Mouse (Mus musculus) lung, postnatal 0 days (tissue): ENCODE measurements around the gene Upk3a. TPM values are rescaled to one million over a fixed set of nuclear protein-coding genes. Genes with fewer than 3 reads are reported as not detected.
A peak's percentile ranks its signal among the peaks of the same experiment; 100 is the strongest.

Experiments used
- ATAC-seq: fragments of 200-750 bp; cut with Nextera tagmentation; 2 replicates; pipeline ENCODE4 v1.8.0; 2017; ENCODE audit warnings: moderate library complexity
- DNase-seq: peaks from one replicate; pipeline ENCODE4 v3.0.0-alpha.2; 2016; ENCODE audit warnings: low spot score
- H3K27ac ChIP-seq: fragments of 300-500 bp; sonication (generic); 2 replicates; pipeline ENCODE4 v1.5.1; 2014; ENCODE audit warnings: antibody characterized with exemption, mild to moderate bottlenecking, low read length, mixed read lengths
- H3K27me3 ChIP-seq: fragments of 300-500 bp; sonication (generic); replicated peaks from 2 replicates; pipeline ENCODE4 v1.6.1; 2014; ENCODE audit warnings: low read length, mixed read lengths; ENCODE audit not compliant: insufficient read depth
- H3K36me3 ChIP-seq: fragments of 300-500 bp; sonication (generic); 2 replicates; pipeline ENCODE4 v1.6.1; 2014; ENCODE audit warnings: low read length, mixed read lengths; ENCODE audit not compliant: insufficient read depth
- H3K4me1 ChIP-seq: fragments of 300-500 bp; sonication (generic); 2 replicates; pipeline ENCODE4 v1.6.1; 2014; ENCODE audit warnings: antibody characterized with exemption, low read depth, low read length, mixed read lengths; ENCODE audit not compliant: insufficient read depth
- H3K4me2 ChIP-seq: fragments of 300-500 bp; sonication (generic); replicated peaks from 2 replicates; pipeline ENCODE4 v1.6.1; 2014; ENCODE audit warnings: low read depth, mild to moderate bottlenecking, low read length, moderate library complexity, mixed read lengths
- H3K4me3 ChIP-seq: fragments of 300-500 bp; sonication (generic); 2 replicates; pipeline ENCODE4 v1.5.1; 2014; ENCODE audit warnings: low read depth, low read length
- H3K9ac ChIP-seq: fragments of 300-500 bp; sonication (generic); replicated peaks from 2 replicates; pipeline ENCODE4 v1.6.1; 2014; ENCODE audit warnings: low read depth, mild to moderate bottlenecking
- H3K9me3 ChIP-seq: fragments of 300-500 bp; sonication (generic); 2 replicates; pipeline ENCODE4 v1.6.1; 2016; ENCODE audit warnings: low read length, mixed read lengths
- CTCF ChIP-seq: IDR thresholded peaks from 2 replicates; pipeline ENCODE4 v1.5.1; 2016; ENCODE audit warnings: antibody characterized with exemption, mild to moderate bottlenecking
- EP300 ChIP-seq: IDR thresholded peaks from 2 replicates; pipeline ENCODE4 v1.6.1; 2016; ENCODE audit warnings: antibody characterized with exemption, mild to moderate bottlenecking, control low read depth
- WGBS: fragments of 180-500 bp; shearing (Covaris S2); extraction: QIAGEN DNeasy Blood & Tissue Kit; methylation state at CpG from one replicate; pipeline ENCODE4 v1.1.7; 2014; 5-methylcytosine and 5-hydroxymethylcytosine counted together
- polyA plus RNA-seq: library from polyadenylated mRNA; unstranded; fragments of >200 nt; fragmentation: Nextera tagmentation; extraction: Ambion mirVana; gene quantifications from 2 replicates; pipeline ENCODE4 v1.2.1, GENCODE M21; 2015

The Upk3a gene
- polyA plus RNA-seq, 1 experiment from 2014 or later, result 41.0 TPM

DNA sequence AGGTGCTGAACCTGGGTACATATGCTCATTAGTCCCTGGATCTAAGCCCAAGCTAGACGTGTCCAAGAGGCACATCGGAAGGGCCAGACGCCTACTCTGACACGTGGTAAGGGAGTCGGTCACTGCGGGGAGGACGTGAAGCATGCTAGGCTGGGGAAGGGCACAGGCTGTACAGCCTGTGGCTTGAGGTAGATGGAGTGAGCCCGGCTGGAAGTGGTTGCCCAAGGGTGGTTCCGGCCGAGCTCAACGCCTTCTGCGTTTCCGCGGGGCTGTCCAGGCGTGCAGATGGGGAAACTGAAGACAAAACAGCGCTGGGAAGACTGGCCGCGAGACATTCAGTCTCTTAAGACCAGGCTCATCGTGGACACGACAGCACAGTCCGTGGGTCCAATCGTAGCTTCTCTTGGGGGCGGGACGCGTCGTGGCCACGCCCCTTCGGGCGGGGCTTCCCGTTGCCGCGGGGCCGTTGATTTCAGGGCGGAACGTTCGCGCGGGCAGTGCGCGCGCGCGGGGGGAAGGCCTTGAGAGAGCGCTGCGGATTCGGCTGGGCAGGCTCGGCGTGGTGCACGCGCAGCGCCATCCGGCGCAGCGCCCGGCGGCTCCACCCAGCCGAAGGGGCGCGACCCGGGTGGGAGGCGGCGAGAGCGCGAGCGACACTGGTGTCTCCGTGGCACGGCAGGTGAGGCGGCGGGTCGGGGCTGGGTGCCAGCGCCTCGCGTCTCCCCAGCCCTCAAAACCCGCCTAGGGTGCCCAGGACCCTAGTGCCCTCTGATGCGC is 19.8 kb downstream of the Upk3a start:
- Histone ChIP-seq H3K27me3 (no peaks in the 10 kb centered on the region), H3K9me3 (no peaks in the 10 kb centered on the region), H3K27ac (peak overlapping the region; percentile 86), H3K4me1 (peaks cover 18% of the 10 kb centered on the region; the same call in 1 of the 2 replicates), H3K36me3 (no peaks in the 10 kb centered on the region), H3K4me3 (peak overlapping the region; percentile 64), H3K9ac (peak overlapping the region; percentile 66), H3K4me2 (peak overlapping the region; percentile 88)
- under 1% methylated on average over 58 of the region's 75 CpGs for WGBS
- ATAC-seq, result peak; percentile 97
- no peak for TF ChIP-seq EP300
- TF ChIP-seq CTCF, result no peak
- peak; percentile 96 for DNase-seq

DNA sequence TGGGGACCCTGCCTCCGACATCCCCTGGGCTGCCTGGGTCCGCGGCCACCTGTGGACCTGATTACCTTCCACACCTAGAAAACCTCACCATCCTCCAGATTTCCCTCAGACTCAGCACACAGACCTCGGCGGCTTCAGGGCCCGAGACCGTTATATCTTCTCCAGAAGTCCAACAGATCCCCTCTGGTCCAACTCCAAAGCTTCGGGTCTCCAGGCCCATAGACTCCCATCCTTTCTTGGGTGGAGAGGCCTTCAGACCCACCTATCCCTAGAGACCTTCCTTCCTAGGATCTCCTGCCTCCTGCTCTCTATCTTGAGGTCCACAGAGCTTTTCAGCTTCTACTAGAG is 20.4 kb downstream of the Upk3a start:
- TF ChIP-seq EP300 (no peak), CTCF (no peak)
- Histone ChIP-seq H3K27ac (peak overlapping the region; percentile 43; the same call in 1 of the 2 replicates), H3K4me3 (peak overlapping the region; percentile 64), H3K9me3 (no peaks in the 10 kb centered on the region), H3K9ac (peak overlapping the region; percentile 66), H3K4me2 (peak overlapping the region; percentile 88), H3K36me3 (no peaks in the 10 kb centered on the region), H3K27me3 (no peaks in the 10 kb centered on the region), H3K4me1 (peaks cover 18% of the 10 kb centered on the region; the same call in 1 of the 2 replicates)
- ATAC-seq (no peak), DNase-seq (no peak)
- WGBS, result 4% methylated on average over 8 of the region's 8 CpGs

DNA sequence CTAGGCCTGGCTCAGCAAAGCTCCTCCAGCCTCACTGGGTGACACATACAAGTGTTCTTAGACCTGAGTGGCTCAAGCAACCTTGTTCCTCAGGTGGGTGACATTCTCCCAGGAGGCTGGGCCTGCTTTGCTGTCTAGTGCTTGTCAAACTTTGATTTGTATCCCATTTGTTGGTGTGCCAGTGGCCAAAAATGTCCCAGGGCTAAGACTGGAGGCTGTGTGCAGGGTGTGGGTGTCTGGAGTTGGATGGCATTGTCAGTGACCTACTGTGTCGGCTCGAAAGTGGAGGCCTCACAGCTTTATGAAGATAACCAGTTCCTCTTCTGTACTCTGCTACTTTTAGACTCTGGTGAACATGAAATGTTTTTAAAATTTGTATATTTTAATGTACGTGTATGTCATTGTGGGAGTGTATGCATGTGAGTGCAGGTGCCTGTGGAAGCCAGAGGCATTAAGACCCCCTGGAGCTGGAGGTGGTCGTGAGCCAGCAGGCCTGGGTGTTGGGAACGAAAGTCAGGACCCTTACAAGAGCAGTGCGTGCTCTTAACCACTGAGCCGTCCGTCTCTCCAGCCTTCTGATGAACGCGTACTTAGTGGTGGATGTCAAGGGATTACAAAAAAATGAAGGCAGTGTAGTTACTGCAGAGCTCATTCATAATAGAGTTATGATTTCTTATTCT is 24.7 kb downstream of the Upk3a start:
- Histone ChIP-seq H3K9ac (no peak overlapping the region), H3K4me3 (no peak overlapping the region), H3K4me2 (no peak overlapping the region), H3K4me1 (peaks cover 15% of the 10 kb centered on the region; the same call in 1 of the 2 replicates), H3K27me3 (no peaks in the 10 kb centered on the region), H3K27ac (peak overlapping the region; percentile 64), H3K36me3 (0 out of 2 replicates have a peak, but pooled peaks cover 2% of the 10 kb centered on the region), H3K9me3 (no peaks in the 10 kb centered on the region)
- WGBS, result 70% methylated on average over 10 of the region's 10 CpGs
- ATAC-seq, result no peak
- no peak for DNase-seq
- TF ChIP-seq CTCF (no peak), EP300 (no peak)

DNA sequence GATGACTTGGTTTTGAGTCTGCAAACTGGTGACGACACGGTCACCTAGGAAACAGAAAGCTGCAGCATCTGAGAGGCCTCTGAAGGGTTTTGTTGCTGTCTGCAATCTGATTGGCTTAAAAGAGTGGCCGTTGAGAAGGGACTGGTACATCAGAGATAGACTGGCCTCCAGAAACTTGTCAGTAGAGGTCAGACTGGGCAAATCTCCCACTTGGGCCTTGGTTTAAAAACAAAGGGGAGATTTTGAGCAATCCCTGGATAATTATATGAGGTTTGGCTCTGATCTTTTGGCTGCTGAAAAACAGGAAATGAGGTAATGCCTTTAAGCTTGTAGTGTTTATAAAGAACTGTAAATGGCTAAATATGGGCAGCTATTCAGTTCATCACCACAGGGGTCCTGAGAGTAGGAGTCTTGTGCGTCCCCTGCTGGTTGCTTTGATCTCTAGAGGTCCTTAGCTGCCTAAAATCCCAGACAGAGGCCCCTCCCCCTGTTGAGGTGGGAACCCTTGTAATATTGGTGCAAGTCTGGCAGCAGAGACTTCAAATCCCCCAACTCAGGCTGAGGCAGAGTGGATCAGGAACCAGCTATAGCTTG is 25.5 kb downstream of the Upk3a start:
- no peak overlapping the region for H3K4me3 ChIP-seq
- TF ChIP-seq CTCF (peak; percentile 95), EP300 (peak; percentile 83)
- H3K36me3 ChIP-seq, result 0 out of 2 replicates have a peak, but pooled peaks cover 10% of the 10 kb centered on the region
- ATAC-seq (peak; percentile 93), DNase-seq (peak; percentile 97)
- H3K4me2 ChIP-seq, result no peak overlapping the region
- 7% methylated on average over 4 of the region's 4 CpGs for WGBS
- no peak overlapping the region for H3K9ac ChIP-seq
- peak overlapping the region; percentile 64 for H3K27ac ChIP-seq
- H3K9me3 ChIP-seq, result no peaks in the 10 kb centered on the region
- peaks cover 11% of the 10 kb centered on the region; the same call in 1 of the 2 replicates for H3K4me1 ChIP-seq
- no peaks in the 10 kb centered on the region for H3K27me3 ChIP-seq

DNA sequence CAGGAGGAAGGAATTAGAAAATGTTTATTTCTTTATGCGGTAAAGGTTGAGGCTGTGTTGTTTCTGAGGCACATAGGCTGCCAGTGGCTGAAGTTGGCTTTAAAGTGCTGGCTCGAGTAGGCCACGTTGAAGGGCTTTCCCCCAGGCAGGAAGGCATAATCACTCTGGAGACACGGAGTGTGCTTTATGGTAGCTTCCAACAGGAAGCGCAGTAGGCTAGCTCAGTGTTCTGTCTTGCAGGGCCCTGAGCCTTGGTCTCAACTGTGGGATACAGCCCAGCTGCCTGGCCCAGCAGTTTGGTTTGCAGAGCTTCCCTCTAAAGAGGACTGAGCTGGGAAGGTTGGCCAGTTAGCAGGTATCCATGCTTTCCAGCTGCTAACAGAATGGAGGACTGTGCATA is 26.2 kb downstream of the Upk3a start:
- Histone ChIP-seq H3K36me3 (0 out of 2 replicates have a peak, but pooled peaks cover 10% of the 10 kb centered on the region), H3K4me2 (no peak overlapping the region), H3K27ac (peak overlapping the region; percentile 57), H3K9me3 (no peaks in the 10 kb centered on the region), H3K27me3 (no peaks in the 10 kb centered on the region), H3K4me1 (peaks cover 5% of the 10 kb centered on the region; the same call in 1 of the 2 replicates), H3K9ac (no peak overlapping the region), H3K4me3 (no peak overlapping the region)
- no peak for TF ChIP-seq EP300
- no peak for TF ChIP-seq CTCF
- ATAC-seq (no peak), DNase-seq (no peak)
- 50% methylated on average over 5 of the region's 5 CpGs for WGBS

DNA sequence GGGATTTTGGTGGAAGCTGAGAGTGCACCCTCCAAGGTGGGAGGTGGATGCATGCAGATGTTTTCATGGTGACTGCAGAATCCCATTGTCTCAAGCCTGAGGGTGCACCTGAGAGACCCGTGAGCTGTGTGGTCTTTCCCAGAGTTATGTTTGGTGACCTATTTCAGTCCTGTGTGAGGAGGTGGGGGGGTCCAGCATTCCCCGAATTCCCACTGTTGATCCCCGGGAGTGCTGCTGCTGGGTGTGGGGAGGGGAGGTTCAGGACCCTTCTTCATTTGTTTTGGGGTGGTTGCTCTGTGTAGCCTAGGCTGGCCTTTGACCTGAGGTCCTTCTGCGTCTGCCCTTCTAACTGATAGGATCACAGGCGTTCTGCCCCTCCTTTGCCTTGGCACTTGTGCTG is 26.8 kb downstream of the Upk3a start:
- Histone ChIP-seq H3K4me3 (no peak overlapping the region), H3K4me1 (peaks cover 3% of the 10 kb centered on the region; the same call in 1 of the 2 replicates), H3K27ac (no peak overlapping the region), H3K27me3 (no peaks in the 10 kb centered on the region), H3K36me3 (peaks cover 14% of the 10 kb centered on the region; the same call in 1 of the 2 replicates), H3K4me2 (no peak overlapping the region), H3K9me3 (no peaks in the 10 kb centered on the region), H3K9ac (no peak overlapping the region)
- TF ChIP-seq EP300, result no peak
- no peak for TF ChIP-seq CTCF
- no peak for DNase-seq
- no peak for ATAC-seq
- 78% methylated on average over 5 of the region's 5 CpGs for WGBS
